Mouse (Mus musculus) brain, embryonic 14.5 days (tissue): ENCODE results near the gene Tuba8.

Experiments
- CTCF ChIP-seq: fragments of 200-500 bp; IDR thresholded peaks from 2 replicates; pipeline ENCODE4 v1.5.1; 2012; ENCODE audit warnings: inconsistent platforms, mild to moderate bottlenecking, moderate library complexity, borderline replicate concordance; ENCODE audit not compliant: insufficient read depth, insufficient read length; ENCODE audit errors: extremely low read depth
- POLR2A ChIP-seq: fragments of 200-500 bp; IDR thresholded peaks from 2 replicates; pipeline ENCODE4 v1.6.1; 2012; ENCODE audit warnings: mild to moderate bottlenecking, inconsistent platforms, borderline replicate concordance; ENCODE audit not compliant: poor library complexity, insufficient read depth, insufficient read length, severe bottlenecking; ENCODE audit errors: extremely low read depth

- TF ChIP-seq POLR2A (no peak), CTCF (peak; percentile 60; the same call in 1 of the 2 replicates)
Observed at GRCm38 (mm10) chr6:121184198-121185140, 26.0 kb upstream of the Tuba8 start.
